Mouse (Mus musculus) embryo, embryonic 11 days (tissue): ENCODE data around the gene Fam162a.
"Not testable (repeated sequence)": the region's sequence is repeated elsewhere in the genome, so short reads cannot be mapped to it uniquely, and the experiment has no call there.

Experiments
- DNase-seq: peaks from one replicate; pipeline ENCODE4 v3.0.0-alpha.2; 2015

Gene Fam162a

GRCm38 (mm10) chr16:36071450-36072379 lies at the start of gene Fam162a, which contains the start of gene Ccdc58:
Gene Fam162a, minus strand, starts transcription at chr16:36071594.
Gene Ccdc58, plus strand, starts transcription at chr16:36071685.
- peak; percentile 94 for DNase-seq

- not testable (repeated sequence) for DNase-seq
Observed at GRCm38 (mm10) chr16:36115751-36116150, 44.4 kb upstream of the Fam162a start.

- DNase-seq = not testable (repeated sequence)
Observed at GRCm38 (mm10) chr16:36111486-36111885, 40.1 kb upstream of the Fam162a start.

GRCm38 (mm10) chr16:36102211-36102610 lies 30.8 kb upstream of the Fam162a start:
- DNase-seq = no peak

GRCm38 (mm10) chr16:36101526-36101925 lies 30.1 kb upstream of the Fam162a start:
- no peak for DNase-seq

- not testable (repeated sequence) for DNase-seq
Observed at GRCm38 (mm10) chr16:36097813-36098499, 26.6 kb upstream of the Fam162a start.

GRCm38 (mm10) chr16:36094079-36094478 lies 22.7 kb upstream of the Fam162a start:
- DNase-seq = no peak

- DNase-seq = no peak
Observed at GRCm38 (mm10) chr16:36090785-36091509, 19.6 kb upstream of the Fam162a start.

GRCm38 (mm10) chr16:36089850-36090616 lies 18.6 kb upstream of the Fam162a start:
- DNase-seq = no peak

- no peak for DNase-seq
Observed at GRCm38 (mm10) chr16:36089065-36089464, 17.7 kb upstream of the Fam162a start.

GRCm38 (mm10) chr16:36087846-36088245 lies 16.5 kb upstream of the Fam162a start:
- no peak for DNase-seq

GRCm38 (mm10) chr16:36079916-36080315 lies 8.5 kb upstream of the Fam162a start:
- no peak for DNase-seq

GRCm38 (mm10) chr16:36074772-36075171 lies 3.4 kb upstream of the Fam162a start:
- no peak for DNase-seq

- no peak for DNase-seq
Observed at GRCm38 (mm10) chr16:36072410-36073011, 1.1 kb upstream of the Fam162a start.

GRCm38 (mm10) chr16:36071071-36071449 lies 334 bp downstream of the Fam162a start:
- no peak for DNase-seq

- DNase-seq = peak; percentile 16
Observed at GRCm38 (mm10) chr16:36069819-36070575, 1.4 kb downstream of the Fam162a start.

- DNase-seq = no peak
Observed at GRCm38 (mm10) chr16:36068356-36068755, 3.0 kb downstream of the Fam162a start.

- DNase-seq = no peak
Observed at GRCm38 (mm10) chr16:36067694-36068093, 3.7 kb downstream of the Fam162a start.

- no peak for DNase-seq
Observed at GRCm38 (mm10) chr16:36064904-36065303, 6.5 kb downstream of the Fam162a start.

GRCm38 (mm10) chr16:36063315-36063714 lies 8.1 kb downstream of the Fam162a start:
- no peak for DNase-seq

GRCm38 (mm10) chr16:36062534-36062933 lies 8.9 kb downstream of the Fam162a start:
- DNase-seq = not testable (repeated sequence)
